Mouse (Mus musculus) hindlimb bud, embryonic 11.5 days (tissue): Measurements from ENCODE around the gene Stard13.

Source experiments
- DNase-seq: peaks from one replicate; pipeline ENCODE4 v3.0.0-alpha.2; 2012; ENCODE audit warnings: low read depth, low spot score; ENCODE audit errors: extremely low spot score

Stard13 gene

GRCm38 (mm10) chr5:151108291-151108897, 125.2 kb downstream of the Stard13 start:
- no peak for DNase-seq

- DNase-seq = no peak
Observed at GRCm38 (mm10) chr5:151106841-151107240, 126.8 kb downstream of the Stard13 start.

GRCm38 (mm10) chr5:151105054-151105971, 128.3 kb downstream of the Stard13 start:
- DNase-seq = no peak

GRCm38 (mm10) chr5:151104354-151105053, 129.1 kb downstream of the Stard13 start:
- no peak for DNase-seq

GRCm38 (mm10) chr5:151103284-151103683, 130.4 kb downstream of the Stard13 start:
- DNase-seq = no peak

GRCm38 (mm10) chr5:151102262-151102661, 131.4 kb downstream of the Stard13 start:
- DNase-seq = no peak

- no peak for DNase-seq
Observed at GRCm38 (mm10) chr5:151096012-151096411, 137.6 kb downstream of the Stard13 start.

GRCm38 (mm10) chr5:151092886-151093665, 140.6 kb downstream of the Stard13 start:
- no peak for DNase-seq

- no peak for DNase-seq
Observed at GRCm38 (mm10) chr5:151090996-151091395, 142.6 kb downstream of the Stard13 start.

GRCm38 (mm10) chr5:151089201-151089600, 144.4 kb downstream of the Stard13 start:
- DNase-seq = no peak

- DNase-seq = no peak
Observed at GRCm38 (mm10) chr5:151086425-151087202, 147.0 kb downstream of the Stard13 start.

- no peak for DNase-seq
Observed at GRCm38 (mm10) chr5:151085749-151086148, 147.9 kb downstream of the Stard13 start.

- DNase-seq = no peak
Observed at GRCm38 (mm10) chr5:151080276-151080675, 153.4 kb downstream of the Stard13 start.

- DNase-seq = no peak
Observed at GRCm38 (mm10) chr5:151077953-151078352, 155.7 kb downstream of the Stard13 start.

- DNase-seq = no peak
Observed at GRCm38 (mm10) chr5:151076917-151077316, 156.7 kb downstream of the Stard13 start.

GRCm38 (mm10) chr5:151074282-151074681, 159.4 kb downstream of the Stard13 start:
- DNase-seq = no peak

- no peak for DNase-seq
Observed at GRCm38 (mm10) chr5:151071430-151071829, 162.2 kb downstream of the Stard13 start.

GRCm38 (mm10) chr5:151070896-151071295, 162.7 kb downstream of the Stard13 start:
- DNase-seq = peak; percentile 49

- no peak for DNase-seq
Observed at GRCm38 (mm10) chr5:151069569-151069968, 164.1 kb downstream of the Stard13 start.

- DNase-seq = no peak
Observed at GRCm38 (mm10) chr5:151066016-151066415, 167.6 kb downstream of the Stard13 start.
